Mouse (Mus musculus) spleen, postnatal 14 days (tissue): ENCODE measurements at regions not wholly inside any gene's neighbourhood (a gene's known extent, or its start where the extent isn't known, plus 50 kb on each side); places are given as distances from the start of the nearest gene placed in this dataset.

Experiments used
- DNase-seq, 2 experiments: peaks; one replicate each; pipeline ENCODE4 v3.0.0; 2021 to 2022; ENCODE audit warnings: low spot score in 2 of 2

- no peak for DNase-seq
Observed at GRCm38 (mm10) chr10:21482659-21483058, 105.6 kb downstream of the Aldh8a1 start.

- DNase-seq: no peak
Observed at GRCm38 (mm10) chr10:21483373-21483772, 106.3 kb downstream of the Aldh8a1 start.

GRCm38 (mm10) chr10:21488374-21488930 lies 104.5 kb upstream of the 1700020N01Rik start:
- DNase-seq: no peak

- no peak for DNase-seq
Observed at GRCm38 (mm10) chr10:21490910-21491309, 102.0 kb upstream of the 1700020N01Rik start.

- DNase-seq: no peak
Observed at GRCm38 (mm10) chr10:21492254-21492894, 100.6 kb upstream of the 1700020N01Rik start.

GRCm38 (mm10) chr10:21494536-21494935 lies 98.4 kb upstream of the 1700020N01Rik start:
- no peak for DNase-seq

GRCm38 (mm10) chr10:21497110-21497509 lies 95.8 kb upstream of the 1700020N01Rik start:
- DNase-seq: no peak

GRCm38 (mm10) chr10:21498143-21498542 lies 94.8 kb upstream of the 1700020N01Rik start:
- DNase-seq: no peak

- no peak for DNase-seq
Observed at GRCm38 (mm10) chr10:21501658-21502057, 91.3 kb upstream of the 1700020N01Rik start.

GRCm38 (mm10) chr10:21504431-21504830 lies 88.5 kb upstream of the 1700020N01Rik start:
- no peak for DNase-seq

GRCm38 (mm10) chr10:21511386-21511785 lies 81.6 kb upstream of the 1700020N01Rik start:
- DNase-seq: no peak

- no peak for DNase-seq
Observed at GRCm38 (mm10) chr10:21512486-21512885, 80.5 kb upstream of the 1700020N01Rik start.

GRCm38 (mm10) chr10:21517721-21518120 lies 75.2 kb upstream of the 1700020N01Rik start:
- DNase-seq: no peak

- DNase-seq: no peak
Observed at GRCm38 (mm10) chr10:21520854-21521253, 72.1 kb upstream of the 1700020N01Rik start.

GRCm38 (mm10) chr10:21525555-21525954 lies 67.4 kb upstream of the 1700020N01Rik start:
- DNase-seq: no peak

GRCm38 (mm10) chr10:21528396-21528795 lies 64.5 kb upstream of the 1700020N01Rik start:
- DNase-seq: no peak

- no peak for DNase-seq
Observed at GRCm38 (mm10) chr10:21529098-21529749, 63.7 kb upstream of the 1700020N01Rik start.

- no peak for DNase-seq
Observed at GRCm38 (mm10) chr10:21532142-21532541, 60.8 kb upstream of the 1700020N01Rik start.

GRCm38 (mm10) chr10:21535631-21536030 lies 57.3 kb upstream of the 1700020N01Rik start:
- no peak for DNase-seq

- DNase-seq: no peak
Observed at GRCm38 (mm10) chr10:21538481-21538880, 54.5 kb upstream of the 1700020N01Rik start.
